In the genomic region with DNA sequence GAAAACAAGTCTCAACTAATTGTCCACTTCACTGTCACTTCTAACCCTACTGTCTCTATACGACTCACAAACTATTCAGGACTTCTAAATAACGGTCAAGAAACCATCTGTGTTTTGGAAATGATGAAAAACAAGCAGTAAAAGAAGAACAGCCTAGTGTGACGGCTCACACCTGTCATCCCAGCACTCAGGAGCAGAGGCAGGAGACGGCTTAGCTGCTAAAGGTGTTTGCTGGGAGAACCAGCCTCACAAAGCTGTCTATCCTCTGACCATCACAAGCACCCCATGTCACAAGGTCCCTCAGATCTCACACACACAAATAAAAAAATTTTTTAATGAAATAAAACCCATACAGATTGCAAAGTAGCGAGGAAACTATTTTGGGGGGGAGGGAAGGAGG, we compare ENCODE assay signal across 13 mouse cellular contexts.
"Had no signal": no experiment of that assay in that cellular context is flagged by ENCODE, and none has a peak within 500 bp of the region (broad histone marks: within the 10 kb centered on the region; RNA-seq: fewer than 3 reads in every experiment).

No protein-coding gene starts in this region.

- H3K9ac ChIP-seq: liver, embryonic 13.5 days had no signal

- H3K27me3 ChIP-seq: liver, embryonic 13.5 days had no signal

- DNase-seq: kidney, adult 18-20 months; kidney, adult 9 months; kidney, postnatal 14 days; kidney, postnatal 4 days; layer of hippocampus, postnatal 36 days; liver, embryonic 13.5 days; lung, adult 2 months; lung, postnatal 14 days; lung, postnatal 4 days; thymus, adult 18-20 months; thymus, postnatal 4 days had no signal

- ATAC-seq: midbrain, embryonic 16.5 days had no signal

- H3K9me3 ChIP-seq: liver, embryonic 13.5 days had no signal

- H3K27ac ChIP-seq: left cerebral cortex, adult 2 months; liver, embryonic 13.5 days had no signal

- H3K4me2 ChIP-seq: liver, embryonic 13.5 days had no signal

- H3K36me3 ChIP-seq: liver, embryonic 13.5 days had no signal

- H3K4me3 ChIP-seq: left cerebral cortex, adult 2 months; liver, embryonic 13.5 days had no signal
